Mouse (Mus musculus) layer of hippocampus, adult 18-20 months (tissue): ENCODE data around the gene Chchd3. TPM values are rescaled to one million over a fixed set of nuclear protein-coding genes. Genes with fewer than 3 reads are reported as not detected.

Source experiments
- DNase-seq, 2 experiments: peaks; one replicate each; pipeline ENCODE4 v3.0.0; 2022; ENCODE audit warnings: low spot score in 2 of 2
- total RNA-seq, 2 experiments: library from RNA; stranded (reverse); gene quantifications; 2 replicates each; pipeline ENCODE4 v1.2.3; 2021

Gene Chchd3
- total RNA-seq, 2 experiments from 2014 or later = 87.0 to 92.1 TPM

GRCm38 (mm10) chr6:32936794-32937193 lies 123.3 kb downstream of the Chchd3 start:
- no peak for DNase-seq

GRCm38 (mm10) chr6:32936365-32936764 lies 123.7 kb downstream of the Chchd3 start:
- no peak for DNase-seq

- DNase-seq = no peak
Observed at GRCm38 (mm10) chr6:32935576-32935975, 124.5 kb downstream of the Chchd3 start.

- no peak for DNase-seq
Observed at GRCm38 (mm10) chr6:32931106-32931770, 128.8 kb downstream of the Chchd3 start.

GRCm38 (mm10) chr6:32922391-32922790 lies 137.7 kb downstream of the Chchd3 start:
- no peak for DNase-seq

GRCm38 (mm10) chr6:32920091-32920490 lies 140.0 kb downstream of the Chchd3 start:
- DNase-seq = peak in 1 of 2 experiments; percentile 45

GRCm38 (mm10) chr6:32910692-32911091 lies 149.4 kb downstream of the Chchd3 start:
- DNase-seq = no peak

GRCm38 (mm10) chr6:32899061-32899460 lies 161.0 kb downstream of the Chchd3 start:
- no peak for DNase-seq

- no peak for DNase-seq
Observed at GRCm38 (mm10) chr6:32894100-32894499, 166.0 kb downstream of the Chchd3 start.

- no peak for DNase-seq
Observed at GRCm38 (mm10) chr6:32890726-32891125, 169.3 kb downstream of the Chchd3 start.

GRCm38 (mm10) chr6:32888894-32889529 lies 171.0 kb downstream of the Chchd3 start:
- DNase-seq = no peak

- DNase-seq = peak; percentile 60 to 73
Observed at GRCm38 (mm10) chr6:32878586-32878985, 181.5 kb downstream of the Chchd3 start.

- no peak for DNase-seq
Observed at GRCm38 (mm10) chr6:32874176-32874575, 185.9 kb downstream of the Chchd3 start.

- no peak for DNase-seq
Observed at GRCm38 (mm10) chr6:32872805-32873204, 187.3 kb downstream of the Chchd3 start.

GRCm38 (mm10) chr6:32850960-32851359 lies 209.1 kb downstream of the Chchd3 start:
- DNase-seq = no peak

GRCm38 (mm10) chr6:32848974-32849373 lies 211.1 kb downstream of the Chchd3 start:
- no peak for DNase-seq

- DNase-seq = no peak
Observed at GRCm38 (mm10) chr6:32845463-32845862, 214.6 kb downstream of the Chchd3 start.

GRCm38 (mm10) chr6:32837939-32838301 lies 222.1 kb downstream of the Chchd3 start:
- DNase-seq = peak in 1 of 2 experiments; percentile 28

- no peak for DNase-seq
Observed at GRCm38 (mm10) chr6:32837165-32837938, 222.7 kb downstream of the Chchd3 start.

- DNase-seq = no peak
Observed at GRCm38 (mm10) chr6:32823856-32824620, 236.0 kb downstream of the Chchd3 start.

- no peak for DNase-seq
Observed at GRCm38 (mm10) chr6:32818961-32819360, 241.1 kb downstream of the Chchd3 start.
